Mouse (Mus musculus) kidney, adult 8-10 months (tissue): ENCODE measurements at regions not wholly inside any gene's neighbourhood (a gene's known extent, or its start where the extent isn't known, plus 50 kb on each side); places are given as distances from the start of the nearest gene placed in this dataset.

Source experiments
- DNase-seq, 2 experiments: peaks; one replicate each; pipeline ENCODE4 v3.0.0; 2022

DNA sequence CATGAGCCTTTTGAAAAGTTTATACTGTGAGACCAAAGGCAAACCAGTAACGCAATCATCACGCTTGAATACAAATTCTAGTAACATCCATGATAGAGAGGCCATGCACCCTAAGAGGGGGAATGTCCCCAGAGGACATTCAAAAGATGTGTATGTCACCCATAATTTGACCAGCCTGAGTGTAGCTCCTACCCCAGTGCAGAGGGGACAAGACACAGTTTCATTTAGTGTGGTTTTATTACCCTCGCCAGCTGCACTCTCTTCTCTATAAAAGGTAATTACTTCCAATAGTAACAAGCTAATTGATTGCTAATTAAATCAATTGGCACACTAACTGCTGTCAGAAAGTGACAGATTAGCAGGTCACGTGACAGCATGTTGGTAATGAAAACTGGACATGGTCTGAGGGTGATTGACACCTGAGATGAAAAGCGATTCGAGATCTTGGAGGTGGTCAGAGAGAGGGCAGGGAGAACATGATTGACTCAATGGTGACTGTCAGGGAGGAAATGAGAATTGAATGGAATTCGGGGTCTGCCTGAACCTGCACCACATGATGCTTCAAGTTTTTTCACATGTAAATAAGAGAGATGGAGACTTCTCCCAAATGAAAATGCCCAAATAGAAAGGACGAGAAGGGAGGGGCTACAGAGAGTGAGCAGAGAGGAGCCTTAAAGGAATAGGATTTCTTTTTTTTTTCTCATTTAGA is 309.9 kb downstream of the En1 start:
- no peak for DNase-seq

GRCm38 (mm10) chr1:120921540-120921939 is 319.3 kb downstream of the En1 start:
- DNase-seq, result no peak

DNA sequence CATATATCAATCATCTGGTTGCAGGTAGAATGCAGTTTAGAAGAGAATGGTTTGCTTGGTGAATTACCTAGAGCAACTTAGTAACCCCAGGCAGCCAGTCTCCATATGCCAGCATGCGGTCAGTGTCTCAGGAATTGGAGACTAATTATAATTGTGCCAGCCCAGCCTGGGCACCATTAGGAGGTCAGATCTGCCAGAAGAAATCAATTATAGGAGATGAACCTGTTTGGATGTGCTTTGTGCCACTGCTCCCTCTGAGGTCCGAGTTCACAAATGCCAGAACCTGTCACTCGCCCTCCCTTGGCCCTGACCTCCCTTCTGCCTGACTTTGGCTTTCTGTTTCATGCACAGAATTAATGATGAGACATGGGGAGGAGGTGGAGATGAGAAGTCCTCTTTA is 323.1 kb downstream of the En1 start:
- no peak for DNase-seq

GRCm38 (mm10) chr1:120930141-120930540 is 327.9 kb downstream of the En1 start:
- no peak for DNase-seq

DNA sequence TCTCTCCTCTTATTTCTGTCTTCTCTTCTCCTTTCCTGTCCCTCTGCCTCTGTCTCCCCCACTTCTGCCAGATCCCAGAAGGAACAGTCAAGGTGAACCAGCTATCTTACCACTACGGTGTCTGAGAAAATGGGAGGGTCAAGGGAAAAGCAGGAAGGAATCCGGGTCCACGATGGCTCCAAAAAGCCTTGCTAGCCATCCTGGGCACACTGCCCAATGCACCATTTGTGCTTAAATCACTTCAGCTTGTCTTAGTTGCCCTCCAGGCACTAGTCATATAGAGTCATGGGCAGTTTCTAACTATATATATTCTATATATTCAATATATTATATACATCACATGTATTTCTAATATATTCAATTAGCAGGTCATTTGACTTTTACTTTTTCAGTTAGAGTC is 333.1 kb downstream of the En1 start:
- no peak for DNase-seq

DNA sequence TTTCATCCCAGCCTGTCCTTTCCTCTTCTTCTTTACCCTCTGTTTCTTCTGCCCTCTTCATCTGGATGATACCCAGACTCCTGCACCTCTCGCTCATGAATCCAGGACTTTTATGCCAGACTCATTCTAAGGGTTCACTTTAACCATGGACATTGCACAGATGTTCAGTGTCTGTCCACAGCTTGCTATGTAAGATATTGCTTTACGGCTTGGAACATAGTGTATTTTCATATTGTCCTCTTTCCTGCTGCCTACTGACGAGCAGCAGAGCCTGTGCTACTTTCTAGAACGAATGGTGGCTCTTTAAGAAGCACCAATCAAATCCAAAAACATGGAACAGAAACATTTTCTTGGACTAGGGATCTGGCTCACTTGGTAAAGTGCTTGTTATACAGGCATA is 341.5 kb downstream of the En1 start:
- DNase-seq, result no peak

DNA sequence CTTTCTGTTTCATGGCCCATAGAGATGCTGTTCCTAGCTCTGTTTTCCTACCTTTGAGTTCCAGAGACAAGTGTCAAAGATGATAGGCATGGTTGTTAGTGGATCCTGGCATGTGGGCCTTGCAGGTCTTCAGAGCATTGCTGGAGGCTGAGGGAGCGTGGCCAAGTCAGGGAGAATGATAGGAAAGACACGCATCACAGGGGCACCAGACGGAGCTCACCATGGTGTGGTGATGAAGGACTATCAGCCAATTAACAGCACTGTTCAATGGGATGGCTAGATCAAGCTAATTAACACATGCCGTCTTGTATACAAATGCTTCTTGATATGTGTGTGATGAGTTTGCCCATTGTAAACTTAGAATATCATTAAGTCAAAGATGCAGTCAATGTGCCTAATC is 344.1 kb downstream of the En1 start:
- no peak for DNase-seq

- no peak for DNase-seq
Measured at GRCm38 (mm10) chr1:120961235-120961634, 359.0 kb downstream of the En1 start.

DNA sequence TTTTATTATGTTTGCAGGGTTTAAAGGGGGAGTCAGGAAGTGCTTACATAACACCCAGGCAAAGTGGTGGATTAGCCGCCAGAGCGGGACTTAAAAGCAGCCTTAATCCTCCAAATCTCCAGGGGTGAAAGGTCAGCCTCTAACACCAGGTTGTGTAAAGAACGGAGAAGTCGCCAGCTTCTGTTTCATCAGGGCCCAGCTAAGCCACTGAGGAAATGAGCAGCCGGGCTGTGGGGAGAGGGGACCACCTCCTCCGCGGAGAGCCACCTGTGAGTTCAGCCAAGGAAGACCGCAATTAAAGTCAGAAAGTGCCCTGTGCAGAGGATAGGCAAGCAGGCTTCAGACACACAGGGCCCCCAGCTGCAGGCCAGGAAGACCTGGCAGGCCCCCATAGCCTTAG is 359.8 kb downstream of the En1 start:
- DNase-seq, result no peak

- no peak for DNase-seq
Measured at GRCm38 (mm10) chr1:120963477-120964178, 361.4 kb downstream of the En1 start.

- no peak for DNase-seq
Measured at GRCm38 (mm10) chr1:120964179-120964517, 361.9 kb downstream of the En1 start.

DNA sequence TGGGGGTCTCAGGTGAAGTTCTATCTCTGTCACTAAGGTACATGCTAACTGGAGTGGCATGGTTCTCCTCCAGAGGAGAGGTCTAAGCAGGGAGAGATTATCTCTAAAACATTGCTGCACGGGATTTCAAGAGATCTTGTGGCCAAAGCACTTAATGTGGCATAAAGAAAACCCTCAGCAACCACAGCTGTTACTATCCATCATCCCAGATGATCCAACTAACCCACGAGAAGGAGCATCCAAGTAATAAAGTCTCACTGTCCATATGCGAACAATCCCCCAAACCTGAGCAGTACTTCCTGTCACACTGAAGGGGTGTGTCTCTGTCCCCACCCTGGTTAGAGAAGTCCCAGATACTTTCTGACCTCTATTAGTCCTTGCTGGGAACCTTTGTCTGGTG is 363.9 kb downstream of the En1 start:
- DNase-seq, result no peak

DNA sequence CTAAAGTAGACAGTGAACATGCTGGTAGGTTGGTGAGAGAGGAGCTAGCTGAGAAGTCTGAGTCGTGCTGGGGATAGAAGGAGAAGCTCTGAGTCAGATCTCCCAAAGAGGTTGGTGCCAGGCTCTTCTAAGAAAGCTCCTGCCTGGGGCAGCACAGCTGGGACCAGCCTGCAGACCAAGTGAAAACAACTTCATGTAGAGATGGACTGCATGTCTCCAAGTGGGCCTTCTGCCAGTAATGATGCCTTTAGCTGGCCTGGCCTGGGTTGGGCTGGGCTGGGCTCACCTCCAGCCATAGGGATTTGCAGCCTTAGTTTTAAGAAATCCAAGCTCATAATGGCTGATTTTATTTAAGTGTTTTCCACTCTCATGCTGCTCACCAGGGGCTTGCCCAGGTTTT is 357.7 kb downstream of the Insig2 start:
- no peak for DNase-seq

DNA sequence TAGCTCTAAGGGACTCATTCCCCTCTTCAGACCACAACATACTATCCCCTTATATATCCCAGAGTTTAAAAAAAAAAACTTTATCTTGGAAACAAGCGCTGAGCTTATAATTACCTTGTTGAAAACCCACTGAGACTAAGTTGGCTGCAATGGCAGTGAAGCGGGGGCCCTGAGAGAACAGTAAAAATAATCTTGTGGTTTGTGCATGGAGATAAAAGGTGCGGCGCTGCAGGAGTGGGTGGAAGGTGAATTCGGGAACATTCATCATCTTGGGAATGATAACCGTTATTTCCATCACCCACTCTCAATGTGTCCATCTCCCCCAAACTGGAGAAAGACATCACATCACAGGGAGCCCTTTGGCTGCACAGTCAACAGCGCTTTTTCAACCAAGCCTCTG is 327.9 kb downstream of the Insig2 start:
- no peak for DNase-seq

DNA sequence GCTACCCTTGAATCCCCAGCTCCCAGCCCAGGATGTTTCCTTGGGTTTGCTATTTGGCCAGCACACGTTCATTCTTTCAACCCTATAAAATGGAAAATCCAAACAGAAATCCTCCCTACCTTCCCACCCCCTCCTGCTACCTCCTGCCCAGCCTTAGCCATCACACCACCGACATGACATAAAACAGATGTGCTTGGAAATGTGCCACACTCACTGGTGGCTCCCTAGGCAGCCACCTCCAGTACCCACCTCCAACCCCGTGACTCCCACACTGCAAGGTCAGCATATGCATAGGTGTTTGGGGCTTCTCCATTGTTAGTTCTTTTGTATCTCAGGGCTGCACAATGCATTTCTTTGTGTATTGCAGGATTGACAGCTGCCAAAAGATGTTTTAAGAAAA is 327.2 kb downstream of the Insig2 start:
- DNase-seq, result no peak

- no peak for DNase-seq
Measured at GRCm38 (mm10) chr1:121012126-121012525, 320.3 kb downstream of the Insig2 start.

- DNase-seq, result no peak
Measured at GRCm38 (mm10) chr1:121013839-121014503, 318.4 kb downstream of the Insig2 start.

- DNase-seq, result no peak
Measured at GRCm38 (mm10) chr1:121029375-121029774, 303.0 kb downstream of the Insig2 start.

GRCm38 (mm10) chr1:121034761-121035393 is 297.5 kb downstream of the Insig2 start:
- no peak for DNase-seq

GRCm38 (mm10) chr1:121046581-121046980 is 285.8 kb downstream of the Insig2 start:
- no peak for DNase-seq

GRCm38 (mm10) chr1:121047406-121047805 is 285.0 kb downstream of the Insig2 start:
- no peak for DNase-seq

DNA sequence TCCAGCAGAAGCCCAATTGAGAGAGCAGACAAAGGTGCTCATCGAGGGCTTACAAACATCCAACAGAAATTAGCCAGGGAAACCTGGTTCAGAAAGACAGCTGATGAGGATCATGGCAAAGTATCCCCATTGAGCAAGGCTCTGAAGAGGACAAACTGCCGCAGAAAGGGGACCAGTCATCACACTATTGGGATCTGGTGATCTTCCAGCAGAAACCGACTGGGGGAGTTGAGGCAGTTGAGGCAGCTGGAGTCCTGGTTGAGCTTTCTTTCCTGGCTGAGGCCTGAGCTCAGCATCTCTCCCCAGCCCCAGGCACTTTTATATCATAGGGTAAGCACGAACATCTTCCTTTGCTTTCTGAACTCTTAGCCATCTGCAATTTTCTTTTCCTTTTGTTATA is 282.7 kb downstream of the Insig2 start:
- DNase-seq, result no peak

DNA sequence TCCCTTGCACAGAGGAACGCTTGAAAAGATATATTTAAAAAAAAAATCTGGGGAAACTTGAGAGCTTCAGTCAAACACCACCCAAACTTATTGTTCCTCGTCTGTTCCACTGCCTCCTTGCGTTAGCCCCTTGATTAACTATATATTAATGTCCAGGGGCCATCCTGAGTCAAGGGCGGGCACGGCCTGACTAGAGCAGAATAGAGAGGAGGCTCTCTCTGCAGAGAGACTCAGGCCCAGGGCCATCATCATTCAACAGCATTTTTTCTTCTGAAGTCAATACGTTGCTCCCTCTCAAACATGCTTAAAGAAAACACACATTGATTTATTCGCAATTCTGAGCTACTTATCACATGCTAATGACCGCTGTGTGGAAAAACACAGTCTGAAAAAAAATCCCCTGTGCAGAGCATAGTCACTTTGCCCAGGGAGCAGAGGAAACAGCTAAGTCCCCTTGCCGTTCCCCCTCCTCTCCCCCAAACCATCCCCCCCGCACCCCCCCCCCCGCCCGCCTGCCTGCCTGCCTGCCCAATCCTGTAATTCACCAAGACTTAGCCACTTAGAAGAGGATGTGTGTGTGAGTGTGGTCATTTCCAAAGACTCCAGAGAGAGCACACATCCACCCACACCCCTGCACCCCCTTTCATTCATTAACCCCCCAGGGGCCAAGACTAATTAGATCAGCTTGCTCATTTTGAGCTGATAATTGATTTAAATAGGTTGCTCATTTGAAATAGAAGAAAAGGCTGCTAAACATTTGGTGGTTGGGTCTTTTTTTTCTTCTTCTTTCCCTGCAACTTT is 281.5 kb downstream of the Insig2 start:
- no peak for DNase-seq
